Mouse (Mus musculus) erythroblast, embryonic 14.5 days (primary cell): ENCODE data around the gene Rnft2.

Experiments used
- GATA1 ChIP-seq: IDR thresholded peaks from 2 replicates; pipeline ENCODE4 v1.6.1; 2012; ENCODE audit warnings: low read length, inconsistent platforms, mixed read lengths
- TAL1 ChIP-seq: IDR thresholded peaks from 3 replicates; pipeline ENCODE4 v1.6.1; 2012; ENCODE audit warnings: low read length, inconsistent platforms, mixed read lengths

GRCm38 (mm10) chr5:118256981-118257380 is 12.1 kb upstream of the Rnft2 start:
- TF ChIP-seq TAL1, result no peak
- TF ChIP-seq GATA1, result no peak
